Mouse (Mus musculus) midbrain, embryonic 16.5 days (tissue): ENCODE measurements around the gene Farp1. TPM values are rescaled to one million over a fixed set of nuclear protein-coding genes. Genes with fewer than 3 reads are reported as not detected.

Experiments used
- ATAC-seq: fragments of 200-750 bp; cut with Nextera tagmentation; 2 replicates; pipeline ENCODE4 v1.8.0; 2017; ENCODE audit warnings: moderate TSS enrichment
- H3K27ac ChIP-seq: fragments of 300-500 bp; sonication (generic); 2 replicates; pipeline ENCODE4 v1.5.1; 2014; ENCODE audit warnings: mild to moderate bottlenecking, low read length, mixed read lengths
- H3K27me3 ChIP-seq: fragments of 300-500 bp; sonication (generic); 2 replicates; pipeline ENCODE4 v1.6.1; 2014; ENCODE audit warnings: low read depth, low read length, mixed read lengths; ENCODE audit not compliant: control insufficient read depth, insufficient read depth
- H3K36me3 ChIP-seq: fragments of 300-500 bp; sonication (generic); 2 replicates; pipeline ENCODE4 v1.6.1; 2014; ENCODE audit warnings: mild to moderate bottlenecking, low read length, moderate library complexity, mixed read lengths; ENCODE audit not compliant: control insufficient read depth, insufficient read depth
- H3K4me1 ChIP-seq: fragments of 300-500 bp; sonication (generic); 2 replicates; pipeline ENCODE4 v1.6.1; 2014; ENCODE audit warnings: mild to moderate bottlenecking, low read length, mixed read lengths; ENCODE audit not compliant: control insufficient read depth, insufficient read depth
- H3K4me2 ChIP-seq: fragments of 300-500 bp; sonication (generic); 2 replicates; pipeline ENCODE4 v1.6.1; 2014; ENCODE audit warnings: mild to moderate bottlenecking, low read length, mixed read lengths
- H3K4me3 ChIP-seq: fragments of 300-500 bp; sonication (generic); 2 replicates; pipeline ENCODE4 v1.5.1; 2014; ENCODE audit warnings: low read depth, mild to moderate bottlenecking, low read length, moderate library complexity, mixed read lengths
- H3K9ac ChIP-seq: fragments of 300-500 bp; sonication (generic); 2 replicates; pipeline ENCODE4 v1.6.1; 2014; ENCODE audit warnings: low read depth, low read length, mixed read lengths
- H3K9me3 ChIP-seq: fragments of 300-500 bp; sonication (generic); replicated peaks from 2 replicates; pipeline ENCODE4 v1.6.1; 2014; ENCODE audit warnings: mild to moderate bottlenecking, low read length, mixed read lengths; ENCODE audit not compliant: control insufficient read depth, poor library complexity, severe bottlenecking
- WGBS: fragments of 180-500 bp; shearing (Covaris S2); extraction: QIAGEN DNeasy Blood & Tissue Kit; methylation state at CpG from one replicate; pipeline ENCODE4 v1.1.7; 2014; 5-methylcytosine and 5-hydroxymethylcytosine counted together
- polyA plus RNA-seq: library from polyadenylated mRNA; unstranded; fragments of >200 nt; fragmentation: Nextera tagmentation; extraction: Ambion mirVana; gene quantifications from 2 replicates; pipeline ENCODE4 v1.2.1, GENCODE M21; 2015

Gene Farp1
- polyA plus RNA-seq, 1 experiment from 2014 or later, result 39.8 TPM

DNA sequence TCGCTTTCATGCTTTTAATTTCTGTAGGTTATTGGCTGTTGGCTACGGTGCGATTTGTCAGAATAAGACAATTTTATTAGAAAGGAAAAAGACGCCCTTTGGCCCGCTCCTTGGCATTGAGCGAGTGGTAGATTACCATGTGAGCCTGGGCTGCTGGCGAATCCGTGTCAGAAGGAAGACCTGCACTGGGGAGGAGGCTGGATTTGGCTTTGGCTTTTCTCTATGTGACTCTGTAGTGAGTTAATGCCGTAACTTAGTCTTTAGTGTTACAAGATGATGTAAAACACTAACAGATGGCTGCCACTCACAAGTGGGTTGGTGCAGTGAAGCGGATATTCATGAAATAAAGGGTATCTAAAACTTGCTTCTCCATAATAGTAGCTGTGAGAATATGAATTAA is 116.8 kb downstream of the Farp1 start:
- H3K9ac ChIP-seq, result no peak overlapping the region
- peaks cover 41% of the 10 kb centered on the region for H3K4me1 ChIP-seq
- 76% methylated on average over 10 of the region's 10 CpGs for WGBS
- no peaks in the 10 kb centered on the region for H3K9me3 ChIP-seq
- no peaks in the 10 kb centered on the region for H3K27me3 ChIP-seq
- H3K36me3 ChIP-seq, result no peaks in the 10 kb centered on the region
- H3K27ac ChIP-seq, result no peak overlapping the region
- ATAC-seq, result no peak
- H3K4me3 ChIP-seq, result no peak overlapping the region
- H3K4me2 ChIP-seq, result no peak overlapping the region

DNA sequence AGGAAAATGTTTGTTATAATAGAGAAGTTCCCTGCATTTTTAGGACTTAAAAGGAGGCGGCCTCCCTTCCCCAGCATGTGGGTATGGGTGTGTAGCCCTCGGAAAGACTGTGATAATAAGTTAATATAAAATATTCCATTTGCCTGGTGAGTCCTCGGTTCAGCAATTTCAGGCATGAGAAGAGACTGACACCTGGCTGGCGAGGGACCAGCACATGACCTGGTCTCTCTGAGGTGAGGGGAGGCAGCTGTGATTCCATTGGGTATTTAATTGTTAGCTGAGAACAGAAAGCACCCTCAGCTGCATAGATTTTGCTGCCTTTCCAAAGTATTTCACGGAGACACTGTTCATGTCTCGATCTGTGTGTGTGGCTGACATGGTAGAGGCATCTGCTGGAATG is 117.8 kb downstream of the Farp1 start:
- H3K36me3 ChIP-seq, result no peaks in the 10 kb centered on the region
- no peak overlapping the region; the same call in 1 of the 2 replicates for H3K27ac ChIP-seq
- H3K4me3 ChIP-seq, result no peak overlapping the region
- H3K9ac ChIP-seq, result no peak overlapping the region
- no peak for ATAC-seq
- H3K4me1 ChIP-seq, result peaks cover 39% of the 10 kb centered on the region
- no peak overlapping the region for H3K4me2 ChIP-seq
- no peaks in the 10 kb centered on the region for H3K27me3 ChIP-seq
- WGBS, result 48% methylated on average over 6 of the region's 6 CpGs
- H3K9me3 ChIP-seq, result no peaks in the 10 kb centered on the region

DNA sequence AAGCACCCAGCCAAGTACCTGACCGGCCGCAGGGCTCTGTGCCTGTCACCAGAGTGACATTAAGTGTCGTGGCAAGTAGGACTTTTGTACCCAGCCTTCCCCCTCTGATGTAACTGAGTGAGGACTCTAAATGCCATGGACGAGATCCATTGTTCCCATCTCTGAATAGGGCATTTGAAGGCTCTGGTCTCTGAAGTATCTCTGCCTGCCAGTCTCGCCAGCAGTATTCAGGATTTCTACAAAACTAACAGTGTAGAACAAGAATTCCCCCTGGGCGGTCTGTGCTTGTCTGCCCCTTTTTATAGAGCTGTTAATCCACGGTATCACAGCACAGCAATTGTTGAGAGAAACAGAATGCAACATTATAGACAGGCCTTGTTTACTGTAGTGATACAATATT is 118.3 kb downstream of the Farp1 start:
- peak; percentile 38 for ATAC-seq
- no peak overlapping the region for H3K4me3 ChIP-seq
- no peaks in the 10 kb centered on the region for H3K9me3 ChIP-seq
- no peak overlapping the region for H3K27ac ChIP-seq
- no peak overlapping the region for H3K9ac ChIP-seq
- H3K36me3 ChIP-seq, result no peaks in the 10 kb centered on the region
- H3K27me3 ChIP-seq, result no peaks in the 10 kb centered on the region
- peaks cover 34% of the 10 kb centered on the region for H3K4me1 ChIP-seq
- no peak overlapping the region for H3K4me2 ChIP-seq
- 16% methylated on average over 7 of the region's 7 CpGs for WGBS

DNA sequence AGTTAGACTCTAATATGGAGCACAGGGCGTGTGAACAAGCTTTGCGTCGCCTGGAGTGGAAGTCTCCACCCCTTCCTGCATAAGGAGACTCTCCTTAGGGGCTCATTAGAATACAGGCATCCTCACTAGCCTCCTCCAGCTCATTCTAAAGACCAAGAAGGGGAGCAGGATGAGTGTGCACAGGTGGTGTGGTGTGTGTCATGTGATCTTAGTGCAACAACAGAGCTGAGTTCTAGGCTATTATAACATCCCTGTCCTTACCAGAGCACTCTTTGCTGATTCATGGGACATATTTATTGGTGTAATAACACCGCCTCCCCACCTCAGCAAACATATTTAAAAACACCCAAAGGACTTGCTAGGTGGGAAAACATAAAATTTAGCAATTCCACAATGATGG is 120.2 kb downstream of the Farp1 start:
- Histone ChIP-seq H3K4me2 (no peak overlapping the region), H3K9me3 (no peaks in the 10 kb centered on the region), H3K27me3 (no peaks in the 10 kb centered on the region), H3K4me1 (peaks cover 31% of the 10 kb centered on the region), H3K27ac (no peak overlapping the region), H3K4me3 (no peak overlapping the region), H3K36me3 (no peaks in the 10 kb centered on the region), H3K9ac (no peak overlapping the region)
- no peak for ATAC-seq
- 71% methylated on average over 4 of the region's 4 CpGs for WGBS

DNA sequence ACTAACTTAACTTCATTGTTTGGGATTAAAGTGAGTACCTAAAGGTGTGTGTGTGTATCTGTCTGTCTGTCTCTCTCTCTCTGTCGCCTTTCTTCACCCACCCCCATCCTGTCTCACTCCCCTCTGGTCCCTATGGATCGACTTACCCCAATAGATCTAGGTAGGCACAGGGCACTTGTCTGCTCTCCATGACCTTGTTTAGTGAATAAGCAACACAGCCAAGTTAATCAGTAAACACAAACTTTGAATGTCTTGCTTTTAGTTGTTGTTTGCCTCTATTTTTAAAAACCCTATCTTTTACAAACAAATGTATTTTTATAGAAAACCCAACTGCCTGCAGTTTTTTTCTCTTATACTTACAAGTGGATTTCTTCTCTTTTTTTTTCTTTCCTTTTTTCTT is 123.6 kb downstream of the Farp1 start:
- H3K27ac ChIP-seq, result no peak overlapping the region
- peaks cover 20% of the 10 kb centered on the region for H3K4me1 ChIP-seq
- H3K27me3 ChIP-seq, result no peaks in the 10 kb centered on the region
- H3K4me2 ChIP-seq, result no peak overlapping the region
- no peak overlapping the region for H3K4me3 ChIP-seq
- no peaks in the 10 kb centered on the region for H3K9me3 ChIP-seq
- H3K36me3 ChIP-seq, result no peaks in the 10 kb centered on the region
- 84% methylated on average over 2 of the region's 2 CpGs for WGBS
- no peak for ATAC-seq
- H3K9ac ChIP-seq, result no peak overlapping the region

DNA sequence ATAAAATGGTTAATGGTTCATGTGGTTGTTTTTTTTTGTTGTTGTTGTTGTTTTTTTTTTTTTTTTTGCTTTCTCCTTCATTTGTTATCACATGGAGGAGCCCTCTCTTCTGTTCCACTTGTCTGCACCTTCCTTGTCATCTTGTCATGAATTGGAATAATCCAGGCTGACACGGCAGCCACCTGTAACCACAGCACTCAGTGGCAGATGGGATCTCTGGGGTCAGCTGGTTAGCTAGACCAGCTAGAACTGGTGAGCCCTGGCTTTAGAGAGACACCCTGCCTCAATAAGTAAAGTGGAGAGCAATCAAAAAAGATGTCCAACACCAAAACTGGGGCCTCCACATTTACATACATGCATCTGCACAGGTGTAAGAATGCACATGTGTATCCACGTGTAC is 127.8 kb downstream of the Farp1 start:
- 94% methylated on average over 2 of the region's 2 CpGs for WGBS
- H3K27ac ChIP-seq, result no peak overlapping the region
- peaks cover 4% of the 10 kb centered on the region; the same call in 1 of the 2 replicates for H3K4me1 ChIP-seq
- H3K4me2 ChIP-seq, result no peak overlapping the region
- no peaks in the 10 kb centered on the region for H3K27me3 ChIP-seq
- H3K9me3 ChIP-seq, result no peaks in the 10 kb centered on the region
- H3K36me3 ChIP-seq, result no peaks in the 10 kb centered on the region
- H3K9ac ChIP-seq, result no peak overlapping the region
- no peak for ATAC-seq
- H3K4me3 ChIP-seq, result no peak overlapping the region

DNA sequence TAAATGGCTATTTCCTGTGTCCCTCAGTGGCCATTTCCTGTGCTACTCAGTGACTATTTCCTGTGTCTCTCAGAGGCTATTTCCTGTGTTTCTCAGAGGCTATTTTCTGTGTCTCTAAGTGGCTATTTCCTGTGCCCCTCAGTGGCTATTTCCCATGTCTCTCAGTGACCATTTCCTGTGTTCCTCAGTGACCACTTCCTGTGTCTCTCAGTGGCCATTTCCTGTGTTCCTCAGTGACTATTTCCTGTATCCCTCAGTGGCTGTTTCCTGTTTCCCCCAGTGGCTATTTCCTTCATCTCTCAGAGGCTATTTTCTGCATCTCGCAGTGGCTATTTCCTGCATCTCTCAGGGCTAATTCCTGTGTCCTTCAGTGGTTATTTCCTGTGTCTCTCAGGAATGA is 129.9 kb downstream of the Farp1 start:
- H3K27ac ChIP-seq, result peak overlapping the region; percentile 40; the same call in 1 of the 2 replicates
- H3K27me3 ChIP-seq, result no peaks in the 10 kb centered on the region
- WGBS, result 91% methylated on average over 1 of the region's 1 CpGs
- H3K4me2 ChIP-seq, result no peak overlapping the region
- no peaks in the 10 kb centered on the region for H3K36me3 ChIP-seq
- H3K4me1 ChIP-seq, result peaks cover 4% of the 10 kb centered on the region; the same call in 1 of the 2 replicates
- H3K4me3 ChIP-seq, result no peak overlapping the region
- no peaks in the 10 kb centered on the region for H3K9me3 ChIP-seq
- no peak overlapping the region for H3K9ac ChIP-seq
- ATAC-seq, result no peak

DNA sequence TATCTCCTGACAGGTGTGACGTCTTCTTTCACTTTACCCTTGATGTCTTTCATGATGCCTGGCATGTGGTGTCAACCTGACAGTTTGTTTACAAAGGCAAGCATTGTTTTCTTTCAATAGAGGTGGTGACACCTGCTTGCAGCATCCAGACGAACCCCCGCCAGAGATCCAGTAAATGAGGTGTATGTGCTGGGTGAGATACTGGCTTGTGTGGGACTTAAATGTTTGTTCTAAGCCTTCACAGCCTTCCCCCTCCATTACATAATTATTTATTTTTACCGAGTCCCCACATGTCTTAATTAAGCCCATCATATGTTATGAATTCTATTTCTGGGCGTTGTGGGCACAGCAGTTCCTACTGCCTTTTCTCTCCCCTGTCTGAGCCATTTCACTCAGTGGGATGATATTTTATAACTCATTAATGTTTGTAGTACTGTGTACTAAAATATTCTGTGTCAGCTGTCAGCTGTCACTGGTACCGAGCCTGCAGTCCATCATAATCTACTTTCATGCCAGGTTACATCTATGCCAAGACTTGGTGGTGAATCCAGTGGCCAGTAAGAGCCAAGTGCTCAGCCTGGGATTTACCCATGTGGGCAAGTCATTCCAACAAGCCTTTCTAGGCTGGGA is 130.5 kb downstream of the Farp1 start:
- Histone ChIP-seq H3K4me3 (no peak overlapping the region), H3K9me3 (no peaks in the 10 kb centered on the region), H3K27me3 (no peaks in the 10 kb centered on the region), H3K9ac (no peak overlapping the region), H3K27ac (no peak overlapping the region), H3K4me2 (no peak overlapping the region), H3K4me1 (peaks cover 4% of the 10 kb centered on the region; the same call in 1 of the 2 replicates), H3K36me3 (no peaks in the 10 kb centered on the region)
- 60% methylated on average over 6 of the region's 6 CpGs for WGBS
- 0 out of 2 replicates have a peak, but pooled peaks have one; percentile 47 for ATAC-seq

DNA sequence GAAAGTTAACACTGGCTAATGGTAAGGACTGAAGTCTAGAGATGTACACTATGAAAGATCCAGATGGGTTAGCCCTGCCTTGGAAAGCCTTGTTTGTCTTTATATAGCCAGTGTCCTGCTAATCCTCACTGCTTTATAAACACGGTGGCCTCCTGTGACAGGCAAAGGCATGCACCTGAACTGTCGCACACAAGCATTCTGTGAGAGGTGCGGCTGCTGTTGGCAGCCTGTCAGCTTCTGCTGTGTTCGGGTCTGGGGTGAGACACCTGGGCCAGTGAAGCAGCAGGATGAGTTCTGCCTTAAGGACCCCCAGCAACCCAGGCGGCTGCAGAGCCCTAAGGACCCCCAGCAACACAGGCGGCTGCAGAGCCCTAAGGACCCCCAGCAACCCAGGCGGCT is 131.0 kb downstream of the Farp1 start:
- no peak overlapping the region for H3K27ac ChIP-seq
- H3K9ac ChIP-seq, result no peak overlapping the region
- no peaks in the 10 kb centered on the region for H3K27me3 ChIP-seq
- WGBS, result 84% methylated on average over 7 of the region's 7 CpGs
- H3K4me2 ChIP-seq, result no peak overlapping the region
- H3K4me3 ChIP-seq, result no peak overlapping the region
- no peak for ATAC-seq
- peaks cover 4% of the 10 kb centered on the region; the same call in 1 of the 2 replicates for H3K4me1 ChIP-seq
- H3K9me3 ChIP-seq, result no peaks in the 10 kb centered on the region
- no peaks in the 10 kb centered on the region for H3K36me3 ChIP-seq
